Mouse (Mus musculus) olfactory bulb, adult 2 months (tissue): ENCODE measurements around the gene Sycp2. TPM values are rescaled to one million over a fixed set of nuclear protein-coding genes. Genes with fewer than 3 reads are reported as not detected.
"Not testable (repeated sequence)": the region's sequence is repeated elsewhere in the genome, so short reads cannot be mapped to it uniquely, and the experiment has no call there.

Source experiments
- H3K27ac ChIP-seq: fragments of 200-500 bp; 2 replicates; pipeline ENCODE4 v1.5.1; 2012; ENCODE audit warnings: low read depth, low read length; ENCODE audit not compliant: insufficient read depth
- H3K4me1 ChIP-seq: fragments of 200-500 bp; 2 replicates; pipeline ENCODE4 v1.6.1; 2012; ENCODE audit warnings: low read length; ENCODE audit not compliant: control insufficient read depth, insufficient read depth
- H3K4me3 ChIP-seq: fragments of 200-500 bp; 2 replicates; pipeline ENCODE4 v1.5.1; 2012; ENCODE audit warnings: mild to moderate bottlenecking, low read depth, low read length, moderate library complexity; ENCODE audit not compliant: insufficient read depth
- CTCF ChIP-seq: fragments of 200-500 bp; IDR thresholded peaks from 2 replicates; pipeline ENCODE4 v1.5.1; 2012; ENCODE audit warnings: low read depth, mild to moderate bottlenecking, low read length, moderate library complexity; ENCODE audit not compliant: insufficient read depth
- POLR2A ChIP-seq: fragments of 200-500 bp; IDR thresholded peaks from 2 replicates; pipeline ENCODE4 v1.6.1; 2012; ENCODE audit warnings: mild to moderate bottlenecking, low read depth, low read length, moderate library complexity; ENCODE audit not compliant: insufficient read depth
- WGBS: fragments of 180-500 bp; shearing (Covaris S2); methylation state at CpG from one replicate; pipeline ENCODE4 v1.1.7; 2018; 5-methylcytosine and 5-hydroxymethylcytosine counted together
- polyA plus RNA-seq: library from polyadenylated mRNA; stranded (reverse); fragments of >200 nt; gene quantifications from 2 replicates; pipeline ENCODE4 v1.2.4, GENCODE M21; 2012; ENCODE audit warnings: low replicate concordance; ENCODE audit not compliant: missing spikeins, insufficient read depth, insufficient read length

The Sycp2 gene
- polyA plus RNA-seq, 1 experiment, result not detected

GRCm38 (mm10) chr2:178416427-178416826, 8.9 kb upstream of the Sycp2 start:
- WGBS, result 53% methylated on average over 13 of the region's 13 CpGs
- H3K27ac ChIP-seq, result no peak overlapping the region
- no peak for TF ChIP-seq POLR2A
- TF ChIP-seq CTCF, result no peak

GRCm38 (mm10) chr2:178415150-178415448, 7.6 kb upstream of the Sycp2 start:
- Histone ChIP-seq H3K27ac (no peak overlapping the region), H3K4me1 (peaks cover 21% of the 10 kb centered on the region), H3K4me3 (peak overlapping the region; percentile 62; the same call in 1 of the 2 replicates)
- WGBS, result 24% methylated on average over 3 of the region's 3 CpGs
- TF ChIP-seq POLR2A (no peak), CTCF (no peak)

More at GRCm38 (mm10) chr2:178416427-178416826, 8.9 kb upstream of the Sycp2 start:
- H3K4me3 ChIP-seq, result no peak overlapping the region
- H3K4me1 ChIP-seq, result peaks cover 21% of the 10 kb centered on the region

- peaks cover 21% of the 10 kb centered on the region for H3K4me1 ChIP-seq
- WGBS, result under 1% methylated on average over 74 of the region's 74 CpGs
- peak within 1 kb of the TSS; percentile 62 for H3K4me3 ChIP-seq
- peak within 1 kb of the TSS; percentile 48 for H3K27ac ChIP-seq
- no peak for TF ChIP-seq CTCF
- no peak for TF ChIP-seq POLR2A
Observed at GRCm38 (mm10) chr2:178414261-178415149, 7.0 kb upstream of the Sycp2 start, which contains the start of the genes Ppp1r3d and Fam217b. Gene Ppp1r3d, minus strand, starts transcription at chr2:178414472. Gene Fam217b, plus strand, starts transcription at chr2:178414524.

- TF ChIP-seq CTCF (no peak), POLR2A (no peak)
- Histone ChIP-seq H3K4me1 (peaks cover 21% of the 10 kb centered on the region), H3K4me3 (peak overlapping the region; percentile 62), H3K27ac (peak overlapping the region; percentile 8; the same call in 1 of the 2 replicates)
- WGBS, result 17% methylated on average over 75 of the region's 75 CpGs
Observed at GRCm38 (mm10) chr2:178413481-178414260, 6.2 kb upstream of the Sycp2 start.

GRCm38 (mm10) chr2:178413081-178413480, 5.6 kb upstream of the Sycp2 start:
- Histone ChIP-seq H3K4me1 (peaks cover 21% of the 10 kb centered on the region), H3K27ac (no peak overlapping the region)
- WGBS, result 66% methylated on average over 13 of the region's 13 CpGs

GRCm38 (mm10) chr2:178412598-178412997, 5.1 kb upstream of the Sycp2 start:
- Histone ChIP-seq H3K4me3 (no peak overlapping the region), H3K4me1 (peaks cover 21% of the 10 kb centered on the region), H3K27ac (no peak overlapping the region)
- TF ChIP-seq CTCF (no peak), POLR2A (no peak)
- 50% methylated on average over 6 of the region's 6 CpGs for WGBS

More at GRCm38 (mm10) chr2:178413081-178413480, 5.6 kb upstream of the Sycp2 start:
- TF ChIP-seq CTCF (no peak), POLR2A (no peak)
- H3K4me3 ChIP-seq, result peak overlapping the region; percentile 62

- TF ChIP-seq CTCF, result no peak
- TF ChIP-seq POLR2A, result no peak
- Histone ChIP-seq H3K4me1 (peaks cover 14% of the 10 kb centered on the region), H3K4me3 (no peak overlapping the region), H3K27ac (no peak overlapping the region)
- WGBS, result 87% methylated on average over 6 of the region's 6 CpGs
Observed at GRCm38 (mm10) chr2:178410286-178410685, 2.8 kb upstream of the Sycp2 start.

GRCm38 (mm10) chr2:178409024-178409423, 1.5 kb upstream of the Sycp2 start:
- Histone ChIP-seq H3K27ac (no peak overlapping the region), H3K4me1 (peaks cover 14% of the 10 kb centered on the region), H3K4me3 (no peak overlapping the region)
- no peak for TF ChIP-seq POLR2A
- no peak for TF ChIP-seq CTCF
- WGBS, result 78% methylated on average over 1 of the region's 1 CpGs

- H3K4me3 ChIP-seq, result no peak overlapping the region
- H3K27ac ChIP-seq, result no peak overlapping the region
- TF ChIP-seq POLR2A, result no peak
- TF ChIP-seq CTCF, result no peak
- WGBS, result 91% methylated on average over 4 of the region's 4 CpGs
- no peaks in the 10 kb centered on the region for H3K4me1 ChIP-seq
Observed at GRCm38 (mm10) chr2:178342597-178342996, 64.9 kb downstream of the Sycp2 start.

GRCm38 (mm10) chr2:178342105-178342504, 65.4 kb downstream of the Sycp2 start:
- not testable (repeated sequence) for H3K27ac ChIP-seq, H3K4me3 ChIP-seq, H3K4me1 ChIP-seq
